Mouse (Mus musculus) megakaryocyte, adult 5-6 weeks (primary cell): ENCODE measurements around the gene Nap1l5. TPM values are rescaled to one million over a fixed set of nuclear protein-coding genes. Genes with fewer than 3 reads are reported as not detected.

ENCODE experiments used
- total RNA-seq, 2 experiments: library from RNA; stranded (forward) in 1 of 2; stranded (reverse) in 1 of 2; fragments of 153-499, 151-499 nt in 1 of 2; fragments of 221-1000, 200-1000 nt in 1 of 2; gene quantifications; 2 replicates each; pipeline versions ENCODE4 v1.2.3 to v1.2.4; 2015 to 2017

Gene Nap1l5
- total RNA-seq, 2 experiments from 2014 or later, result not detected

Other genes starting within 250 kb of the Nap1l5 start
- 6.6 and 7.4 TPM in 2 replicates for gene Herc3, start 75.6 kb downstream of the Nap1l5 start, total RNA-seq (2015)
- 10.4 and 17.5 TPM in 2 replicates for gene Herc3, start 75.6 kb downstream of the Nap1l5 start, total RNA-seq (2017)
- 0.07 TPM in 1 of 2 replicates, not detected in the other for gene Fam13a, start 117.5 kb upstream of the Nap1l5 start, total RNA-seq (2015)
- not detected in 2 replicates for gene Fam13a, start 117.5 kb upstream of the Nap1l5 start, total RNA-seq (2017)